Mouse (Mus musculus) common myeloid progenitor, adult 5-6 weeks (primary cell): ENCODE data around the gene Dab2. TPM values are rescaled to one million over a fixed set of nuclear protein-coding genes. Genes with fewer than 3 reads are reported as not detected.

ENCODE experiments used
- ATAC-seq: replicated peaks from 2 replicates; pipeline ENCODE4 v1.8.0; 2016; ENCODE audit warnings: low read depth, mild to moderate bottlenecking, moderate TSS enrichment, inconsistent platforms; ENCODE audit not compliant: poor library complexity, severe bottlenecking
- total RNA-seq: library from RNA; stranded (forward); fragments of 200-1000, 187-1606 nt; gene quantifications from 2 replicates; pipeline ENCODE4 v1.2.3, GENCODE M21; 2017

The Dab2 gene
- total RNA-seq, 1 experiment from 2014 or later, result 0.59 TPM

GRCm38 (mm10) chr15:6322311-6322710, 22.7 kb downstream of the Dab2 start:
- ATAC-seq, result no peak

GRCm38 (mm10) chr15:6323577-6323976, 24.0 kb downstream of the Dab2 start:
- ATAC-seq, result no peak

GRCm38 (mm10) chr15:6325443-6325842, 25.9 kb downstream of the Dab2 start:
- ATAC-seq, result no peak

- ATAC-seq, result no peak
These were observed 26.4 kb downstream of the Dab2 start for GRCm38 (mm10) chr15:6326011-6326410.

GRCm38 (mm10) chr15:6331380-6331779, 31.8 kb downstream of the Dab2 start:
- no peak for ATAC-seq

GRCm38 (mm10) chr15:6334664-6335206, 35.1 kb downstream of the Dab2 start:
- peak; percentile 88 for ATAC-seq

GRCm38 (mm10) chr15:6339767-6340166, 40.2 kb downstream of the Dab2 start:
- no peak for ATAC-seq

GRCm38 (mm10) chr15:6340347-6340746, 40.8 kb downstream of the Dab2 start:
- peak; percentile 46 for ATAC-seq

- peak; percentile 59 for ATAC-seq
These were observed 41.8 kb downstream of the Dab2 start for GRCm38 (mm10) chr15:6341427-6341826.

- ATAC-seq, result no peak
These were observed 54.3 kb downstream of the Dab2 start for GRCm38 (mm10) chr15:6353901-6354300.

GRCm38 (mm10) chr15:6359859-6360258, 60.3 kb downstream of the Dab2 start:
- ATAC-seq, result no peak

- no peak for ATAC-seq
These were observed 70.4 kb downstream of the Dab2 start for GRCm38 (mm10) chr15:6369974-6370373.

- no peak for ATAC-seq
These were observed 71.9 kb downstream of the Dab2 start for GRCm38 (mm10) chr15:6371486-6371885.

- ATAC-seq, result no peak
These were observed 75.4 kb downstream of the Dab2 start for GRCm38 (mm10) chr15:6375016-6375415.

- no peak for ATAC-seq
These were observed 76.4 kb downstream of the Dab2 start for GRCm38 (mm10) chr15:6376001-6376400.

GRCm38 (mm10) chr15:6376785-6377184, 77.2 kb downstream of the Dab2 start:
- no peak for ATAC-seq

- ATAC-seq, result no peak
These were observed 84.4 kb downstream of the Dab2 start for GRCm38 (mm10) chr15:6384027-6384426.

- no peak for ATAC-seq
These were observed 85.7 kb downstream of the Dab2 start for GRCm38 (mm10) chr15:6385241-6385640.

GRCm38 (mm10) chr15:6386159-6386951, 86.8 kb downstream of the Dab2 start:
- peak; percentile 77 for ATAC-seq

- no peak for ATAC-seq
These were observed 87.6 kb downstream of the Dab2 start for GRCm38 (mm10) chr15:6386961-6387728.

- no peak for ATAC-seq
These were observed 88.1 kb downstream of the Dab2 start for GRCm38 (mm10) chr15:6387729-6388070.
